Mouse (Mus musculus): ENCODE data around the gene Myo1g. TPM values are rescaled to one million over a fixed set of nuclear protein-coding genes. Genes with fewer than 3 reads are reported as not detected.

The Myo1g gene
- polyA plus RNA-seq, 1 experiment, result 187 TPM

DNA sequence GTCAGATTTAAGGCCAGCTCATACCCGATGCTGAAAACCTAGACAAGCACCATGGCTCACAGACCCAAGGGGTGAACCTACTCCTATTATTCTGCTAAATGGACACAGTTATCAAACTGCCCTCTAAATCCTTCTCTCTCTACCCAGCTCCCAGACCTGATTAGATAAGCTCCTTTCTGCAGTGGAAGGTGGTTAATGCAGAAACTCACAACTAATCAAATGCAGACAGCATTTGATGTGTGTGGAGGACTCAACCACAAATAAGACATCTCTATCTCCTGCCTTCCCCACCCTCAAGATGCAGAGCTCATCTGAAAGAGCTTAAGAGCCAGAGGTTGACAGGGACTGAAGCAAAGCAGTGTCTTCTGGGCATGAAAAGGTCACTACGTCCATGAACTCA, 37.7 kb downstream of the Myo1g start:
- WGBS, result 87% methylated on average over 2 of the region's 2 CpGs
- Histone ChIP-seq H3K27ac (ENCODE audit: insufficient read depth, low read length) (no peak overlapping the region), H3K36me3 (ENCODE audit: control insufficient read depth, insufficient read depth, low read length) (no peaks in the 10 kb centered on the region), H3K4me3 (ENCODE audit: extremely low read depth, insufficient read depth, insufficient read length) (no peak overlapping the region), H3K4me1 (ENCODE audit: control insufficient read depth, insufficient read depth, insufficient read length) (peaks cover 5% of the 10 kb centered on the region; the same call in 1 of the 2 replicates), H3K27me3 (ENCODE audit: control insufficient read depth, insufficient read depth, low read length) (no peaks in the 10 kb centered on the region)
- TF ChIP-seq CTCF (IDR thresholded peaks at IDR 0.05; ENCODE audit: extremely low read depth, insufficient read depth, insufficient read length, insufficient replicate concordance) (no peak), POLR2A (IDR thresholded peaks at IDR 0.05; ENCODE audit: low read depth, low read length) (no peak)
- no peak for DNase-seq (ENCODE audit: low read depth in 1 of 2, low spot score in 2 of 2)

DNA sequence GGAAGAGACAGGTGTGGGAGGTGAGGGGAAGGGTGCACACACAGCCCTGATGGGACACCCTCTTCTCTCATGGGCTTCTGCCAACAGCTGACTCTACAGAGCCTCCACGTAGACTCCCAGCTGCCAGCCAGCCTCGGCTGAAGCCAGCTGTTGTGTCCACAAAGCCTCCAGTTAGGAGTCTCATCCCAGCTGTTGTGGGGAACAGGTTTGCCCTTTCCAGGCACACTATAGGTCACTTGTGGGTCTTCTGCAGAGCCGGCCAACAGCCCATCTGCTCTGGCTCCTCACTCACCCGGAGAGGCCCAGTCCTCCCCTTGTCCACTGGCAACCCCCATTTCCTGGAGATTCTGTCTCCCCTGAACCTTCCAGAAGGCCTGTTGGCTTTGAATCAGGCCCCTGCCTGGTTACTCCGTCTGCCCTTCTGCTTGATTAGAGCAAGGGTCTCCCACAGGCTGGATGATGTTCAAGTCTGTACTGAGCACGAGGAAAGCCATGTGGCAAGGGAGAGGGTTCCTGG, 39.0 kb downstream of the Myo1g start:
- no peak for DNase-seq (ENCODE audit: low read depth in 1 of 2, low spot score in 2 of 2)
- no peak overlapping the region for H3K27ac ChIP-seq (ENCODE audit: insufficient read depth, low read length)
- H3K4me1 ChIP-seq (ENCODE audit: control insufficient read depth, insufficient read depth, insufficient read length), result peaks cover 5% of the 10 kb centered on the region; the same call in 1 of the 2 replicates
- no peaks in the 10 kb centered on the region for H3K36me3 ChIP-seq (ENCODE audit: control insufficient read depth, insufficient read depth, low read length)
- no peaks in the 10 kb centered on the region; the same call in 1 of the 2 replicates for H3K27me3 ChIP-seq (ENCODE audit: control insufficient read depth, insufficient read depth, low read length)
- H3K4me3 ChIP-seq (ENCODE audit: extremely low read depth, insufficient read depth, insufficient read length), result no peak overlapping the region
- WGBS, result 81% methylated on average over 6 of the region's 6 CpGs
- TF ChIP-seq POLR2A (IDR thresholded peaks at IDR 0.05; ENCODE audit: low read depth, low read length) (no peak), CTCF (IDR thresholded peaks at IDR 0.05; ENCODE audit: extremely low read depth, insufficient read depth, insufficient read length, insufficient replicate concordance) (no peak)

DNA sequence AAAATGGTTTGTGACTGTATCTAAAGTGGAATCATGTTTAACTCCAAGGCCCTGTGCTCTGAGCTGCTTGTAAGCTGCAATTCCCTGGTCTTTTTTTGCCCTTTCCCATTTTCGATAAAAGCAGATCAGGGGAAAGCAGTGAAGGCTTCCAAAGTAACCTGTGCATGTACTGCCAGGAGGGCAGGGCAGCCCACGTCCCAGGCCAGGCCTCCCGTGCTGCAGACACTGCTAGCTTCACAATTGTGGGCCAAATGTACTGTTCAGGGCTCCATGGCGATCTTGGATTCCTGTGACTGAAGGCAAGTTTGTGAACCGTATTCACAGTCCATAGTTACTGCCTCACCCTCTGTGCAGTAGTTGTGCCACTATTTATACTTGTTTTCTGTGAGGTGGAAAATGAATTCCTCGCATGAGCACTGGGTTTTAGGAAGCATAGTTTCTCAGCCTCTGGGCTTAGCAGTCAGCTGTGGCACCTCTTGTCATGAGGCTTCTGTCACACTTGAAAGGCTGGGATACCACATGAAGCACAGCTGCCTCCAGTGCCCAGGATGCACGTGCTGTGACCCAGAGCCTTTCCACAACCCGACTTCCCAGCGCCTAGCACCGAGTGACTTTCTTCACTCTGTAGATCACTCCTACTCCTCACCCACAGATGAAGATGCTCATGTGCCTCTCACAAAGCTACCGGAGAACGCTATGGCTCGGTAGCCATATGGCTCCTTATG, 39.9 kb downstream of the Myo1g start:
- Histone ChIP-seq H3K27ac (ENCODE audit: insufficient read depth, low read length) (no peak overlapping the region), H3K4me3 (ENCODE audit: extremely low read depth, insufficient read depth, insufficient read length) (no peak overlapping the region), H3K27me3 (ENCODE audit: control insufficient read depth, insufficient read depth, low read length) (no peaks in the 10 kb centered on the region; the same call in 1 of the 2 replicates), H3K36me3 (ENCODE audit: control insufficient read depth, insufficient read depth, low read length) (no peaks in the 10 kb centered on the region), H3K4me1 (ENCODE audit: control insufficient read depth, insufficient read depth, insufficient read length) (peaks cover 5% of the 10 kb centered on the region; the same call in 1 of the 2 replicates)
- TF ChIP-seq CTCF (IDR thresholded peaks at IDR 0.05; ENCODE audit: extremely low read depth, insufficient read depth, insufficient read length, insufficient replicate concordance), result no peak
- no peak for TF ChIP-seq POLR2A (IDR thresholded peaks at IDR 0.05; ENCODE audit: low read depth, low read length)
- WGBS, result 67% methylated on average over 13 of the region's 13 CpGs
- no peak for DNase-seq (ENCODE audit: low read depth in 1 of 2, low spot score in 2 of 2)

DNA sequence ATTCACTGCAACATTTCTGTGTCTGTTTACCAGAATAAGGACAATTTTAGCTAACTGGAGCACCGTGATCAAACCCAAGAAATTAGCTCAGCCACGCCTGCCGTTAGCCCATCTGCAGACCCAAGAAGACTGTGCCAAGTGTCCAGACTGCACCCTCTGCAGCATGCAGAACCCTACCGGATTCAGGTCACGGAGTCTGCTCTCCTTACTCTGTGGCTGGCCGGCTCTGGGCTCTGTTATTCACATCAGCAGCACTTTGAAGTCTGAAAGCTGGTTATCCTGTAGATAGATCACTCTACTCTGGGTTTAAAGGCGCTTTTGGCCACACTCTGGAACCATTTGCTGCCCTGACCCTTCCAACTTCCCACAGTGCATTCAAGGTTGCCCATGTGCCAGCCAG, 40.6 kb downstream of the Myo1g start:
- 90% methylated on average over 7 of the region's 7 CpGs for WGBS
- no peak for TF ChIP-seq CTCF (IDR thresholded peaks at IDR 0.05; ENCODE audit: extremely low read depth, insufficient read depth, insufficient read length, insufficient replicate concordance)
- Histone ChIP-seq H3K4me3 (ENCODE audit: extremely low read depth, insufficient read depth, insufficient read length) (no peak overlapping the region), H3K4me1 (ENCODE audit: control insufficient read depth, insufficient read depth, insufficient read length) (peaks cover 5% of the 10 kb centered on the region; the same call in 1 of the 2 replicates), H3K27ac (ENCODE audit: insufficient read depth, low read length) (no peak overlapping the region), H3K36me3 (ENCODE audit: control insufficient read depth, insufficient read depth, low read length) (no peaks in the 10 kb centered on the region), H3K27me3 (ENCODE audit: control insufficient read depth, insufficient read depth, low read length) (peaks cover 1% of the 10 kb centered on the region; the same call in 1 of the 2 replicates)
- no peak for DNase-seq (ENCODE audit: low read depth in 1 of 2, low spot score in 2 of 2)

DNA sequence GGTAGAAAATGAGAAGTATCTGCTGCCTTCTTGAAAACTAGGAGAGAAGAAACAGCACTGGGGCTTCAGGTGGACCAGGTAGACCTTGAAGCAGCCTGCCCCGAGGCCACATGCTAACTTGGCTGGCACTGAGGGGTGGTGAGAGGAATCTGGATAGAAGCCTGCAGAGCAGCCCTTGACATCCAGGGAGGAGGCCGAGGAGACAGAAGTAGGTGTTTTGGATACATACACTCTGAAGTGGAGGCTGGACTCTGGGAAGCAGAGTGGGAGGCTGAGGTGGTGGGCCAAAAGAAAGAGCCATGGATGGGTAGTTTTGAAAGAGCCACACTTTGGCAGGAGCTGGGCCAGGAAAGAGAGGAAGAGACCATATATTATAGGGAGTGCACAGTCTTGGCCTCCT, 41.5 kb downstream of the Myo1g start:
- 97% methylated on average over 2 of the region's 2 CpGs for WGBS
- Histone ChIP-seq H3K27me3 (ENCODE audit: control insufficient read depth, insufficient read depth, low read length) (peaks cover 1% of the 10 kb centered on the region; the same call in 1 of the 2 replicates), H3K27ac (ENCODE audit: insufficient read depth, low read length) (no peak overlapping the region), H3K36me3 (ENCODE audit: control insufficient read depth, insufficient read depth, low read length) (peaks cover under 1% of the 10 kb centered on the region; the same call in 1 of the 2 replicates), H3K4me1 (ENCODE audit: control insufficient read depth, insufficient read depth, insufficient read length) (peaks cover under 1% of the 10 kb centered on the region; the same call in 1 of the 2 replicates), H3K4me3 (ENCODE audit: extremely low read depth, insufficient read depth, insufficient read length) (no peak overlapping the region)
- DNase-seq (ENCODE audit: low read depth in 1 of 2, low spot score in 2 of 2), result no peak
- no peak for TF ChIP-seq CTCF (IDR thresholded peaks at IDR 0.05; ENCODE audit: extremely low read depth, insufficient read depth, insufficient read length, insufficient replicate concordance)
- TF ChIP-seq POLR2A (IDR thresholded peaks at IDR 0.05; ENCODE audit: low read depth, low read length), result no peak

DNA sequence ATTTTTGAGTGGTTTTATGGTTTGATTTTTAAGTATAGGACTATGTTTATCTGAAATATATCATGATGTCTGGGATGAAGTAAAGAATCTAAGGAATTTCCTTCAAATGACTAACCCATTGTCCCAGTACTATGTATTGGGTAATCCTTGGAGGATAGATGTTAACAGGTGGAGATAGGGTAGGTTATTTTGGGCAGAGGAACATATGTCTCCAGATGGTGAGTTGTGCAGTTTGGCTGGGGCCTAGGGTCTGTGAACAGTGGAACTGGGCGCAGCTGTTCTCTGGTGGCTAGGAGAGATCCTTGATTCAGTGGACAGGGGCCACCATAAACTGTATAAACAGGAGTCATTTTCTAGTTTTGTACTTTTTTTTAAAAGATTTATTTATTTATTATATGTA, 43.4 kb downstream of the Myo1g start:
- 100% methylated on average over 1 of the region's 1 CpGs for WGBS
- no peak overlapping the region for H3K4me3 ChIP-seq (ENCODE audit: extremely low read depth, insufficient read depth, insufficient read length)
- peaks cover 3% of the 10 kb centered on the region; the same call in 1 of the 2 replicates for H3K4me1 ChIP-seq (ENCODE audit: control insufficient read depth, insufficient read depth, insufficient read length)
- TF ChIP-seq CTCF (IDR thresholded peaks at IDR 0.05; ENCODE audit: extremely low read depth, insufficient read depth, insufficient read length, insufficient replicate concordance) (no peak), POLR2A (IDR thresholded peaks at IDR 0.05; ENCODE audit: low read depth, low read length) (no peak)
- no peak for DNase-seq (ENCODE audit: low read depth in 1 of 2, low spot score in 2 of 2)
- H3K27me3 ChIP-seq (ENCODE audit: control insufficient read depth, insufficient read depth, low read length), result peaks cover 1% of the 10 kb centered on the region; the same call in 1 of the 2 replicates
- H3K27ac ChIP-seq (ENCODE audit: insufficient read depth, low read length), result no peak overlapping the region
- H3K36me3 ChIP-seq (ENCODE audit: control insufficient read depth, insufficient read depth, low read length), result peaks cover 5% of the 10 kb centered on the region

DNA sequence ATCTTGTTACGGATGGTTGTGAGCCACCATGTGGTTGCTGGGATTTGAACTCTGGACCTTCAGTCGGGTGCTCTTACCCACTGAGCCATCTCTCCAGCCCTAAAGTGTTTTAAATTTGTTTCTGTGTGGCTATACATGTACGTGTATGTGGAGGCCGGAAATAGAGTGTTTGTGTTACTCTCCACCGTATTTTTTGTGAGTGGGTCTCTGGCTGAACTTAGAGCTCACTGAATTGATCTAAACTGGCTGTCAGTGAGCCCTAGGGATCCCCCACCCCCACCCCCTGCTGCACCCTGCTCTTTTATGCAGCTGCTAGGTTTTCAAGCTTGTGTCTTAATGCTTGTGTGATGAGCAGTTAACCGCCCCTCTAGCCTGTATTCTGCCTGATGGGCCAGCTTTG, 43.9 kb downstream of the Myo1g start:
- no peak for DNase-seq (ENCODE audit: low read depth in 1 of 2, low spot score in 2 of 2)
- Histone ChIP-seq H3K27ac (ENCODE audit: insufficient read depth, low read length) (no peak overlapping the region), H3K27me3 (ENCODE audit: control insufficient read depth, insufficient read depth, low read length) (peaks cover 1% of the 10 kb centered on the region; the same call in 1 of the 2 replicates), H3K4me1 (ENCODE audit: control insufficient read depth, insufficient read depth, insufficient read length) (peaks cover 3% of the 10 kb centered on the region; the same call in 1 of the 2 replicates), H3K36me3 (ENCODE audit: control insufficient read depth, insufficient read depth, low read length) (peaks cover 5% of the 10 kb centered on the region), H3K4me3 (ENCODE audit: extremely low read depth, insufficient read depth, insufficient read length) (no peak overlapping the region)
- TF ChIP-seq POLR2A (IDR thresholded peaks at IDR 0.05; ENCODE audit: low read depth, low read length) (no peak), CTCF (IDR thresholded peaks at IDR 0.05; ENCODE audit: extremely low read depth, insufficient read depth, insufficient read length, insufficient replicate concordance) (no peak)
- 86% methylated on average over 6 of the region's 6 CpGs for WGBS
